Mouse (Mus musculus): ENCODE results near the gene Vkorc1l1. TPM values are rescaled to one million over a fixed set of nuclear protein-coding genes. Genes with fewer than 3 reads are reported as not detected.
"Not testable (repeated sequence)": the region's sequence is repeated elsewhere in the genome, so short reads cannot be mapped to it uniquely, and the experiment has no call there.

Vkorc1l1 gene
- polyA plus RNA-seq, 1 experiment = 8.1 TPM

- Histone ChIP-seq H3K4me3 (ENCODE audit: extremely low read depth, insufficient read depth, insufficient read length) (no peak overlapping the region), H3K27ac (ENCODE audit: insufficient read depth, low read length) (no peak overlapping the region), H3K4me1 (ENCODE audit: control insufficient read depth, insufficient read depth, insufficient read length) (no peaks in the 10 kb centered on the region), H3K27me3 (ENCODE audit: control insufficient read depth, insufficient read depth, low read length) (no peaks in the 10 kb centered on the region), H3K36me3 (ENCODE audit: control insufficient read depth, insufficient read depth, low read length) (no peaks in the 10 kb centered on the region)
- TF ChIP-seq POLR2A (IDR thresholded peaks at IDR 0.05; ENCODE audit: low read depth, low read length) = no peak
- no peak for TF ChIP-seq CTCF (IDR thresholded peaks at IDR 0.05; ENCODE audit: extremely low read depth, insufficient read depth, insufficient read length, insufficient replicate concordance)
- no peak for DNase-seq (ENCODE audit: low read depth in 1 of 2, low spot score in 2 of 2)
- 84% methylated on average over 8 of the region's 8 CpGs for WGBS
Observed at GRCm38 (mm10) chr5:129924820-129925452, 16.8 kb upstream of the Vkorc1l1 start.

GRCm38 (mm10) chr5:129925933-129926332 lies 15.8 kb upstream of the Vkorc1l1 start:
- 83% methylated on average over 5 of the region's 5 CpGs for WGBS
- DNase-seq (ENCODE audit: low read depth in 1 of 2, low spot score in 2 of 2) = no peak
- H3K4me1 ChIP-seq (ENCODE audit: control insufficient read depth, insufficient read depth, insufficient read length) = no peaks in the 10 kb centered on the region
- no peaks in the 10 kb centered on the region for H3K27me3 ChIP-seq (ENCODE audit: control insufficient read depth, insufficient read depth, low read length)
- TF ChIP-seq CTCF (IDR thresholded peaks at IDR 0.05; ENCODE audit: extremely low read depth, insufficient read depth, insufficient read length, insufficient replicate concordance) (no peak), POLR2A (IDR thresholded peaks at IDR 0.05; ENCODE audit: low read depth, low read length) (no peak)
- H3K36me3 ChIP-seq (ENCODE audit: control insufficient read depth, insufficient read depth, low read length) = no peaks in the 10 kb centered on the region
- no peak overlapping the region for H3K4me3 ChIP-seq (ENCODE audit: extremely low read depth, insufficient read depth, insufficient read length)
- H3K27ac ChIP-seq (ENCODE audit: insufficient read depth, low read length) = no peak overlapping the region

- H3K36me3 ChIP-seq (ENCODE audit: control insufficient read depth, insufficient read depth, low read length) = no peaks in the 10 kb centered on the region
- TF ChIP-seq POLR2A (IDR thresholded peaks at IDR 0.05; ENCODE audit: low read depth, low read length) = no peak
- no peak for TF ChIP-seq CTCF (IDR thresholded peaks at IDR 0.05; ENCODE audit: extremely low read depth, insufficient read depth, insufficient read length, insufficient replicate concordance)
- DNase-seq (ENCODE audit: low read depth in 1 of 2, low spot score in 2 of 2) = no peak
- H3K27me3 ChIP-seq (ENCODE audit: control insufficient read depth, insufficient read depth, low read length) = no peaks in the 10 kb centered on the region
- H3K4me3 ChIP-seq (ENCODE audit: extremely low read depth, insufficient read depth, insufficient read length) = no peak overlapping the region
- 69% methylated on average over 9 of the region's 9 CpGs for WGBS
- no peaks in the 10 kb centered on the region for H3K4me1 ChIP-seq (ENCODE audit: control insufficient read depth, insufficient read depth, insufficient read length)
- no peak overlapping the region for H3K27ac ChIP-seq (ENCODE audit: insufficient read depth, low read length)
Observed at GRCm38 (mm10) chr5:129929924-129930855, 11.6 kb upstream of the Vkorc1l1 start.

- Histone ChIP-seq H3K4me3 (ENCODE audit: extremely low read depth, insufficient read depth, insufficient read length) (no peak overlapping the region), H3K27ac (ENCODE audit: insufficient read depth, low read length) (no peak overlapping the region), H3K27me3 (ENCODE audit: control insufficient read depth, insufficient read depth, low read length) (no peaks in the 10 kb centered on the region), H3K36me3 (ENCODE audit: control insufficient read depth, insufficient read depth, low read length) (no peaks in the 10 kb centered on the region), H3K4me1 (ENCODE audit: control insufficient read depth, insufficient read depth, insufficient read length) (no peaks in the 10 kb centered on the region; the same call in 1 of the 2 replicates)
- 85% methylated on average over 4 of the region's 4 CpGs for WGBS
- TF ChIP-seq CTCF (IDR thresholded peaks at IDR 0.05; ENCODE audit: extremely low read depth, insufficient read depth, insufficient read length, insufficient replicate concordance) (no peak), POLR2A (IDR thresholded peaks at IDR 0.05; ENCODE audit: low read depth, low read length) (no peak)
- no peak for DNase-seq (ENCODE audit: low read depth in 1 of 2, low spot score in 2 of 2)
Observed at GRCm38 (mm10) chr5:129936941-129937340, 4.8 kb upstream of the Vkorc1l1 start.

DNA sequence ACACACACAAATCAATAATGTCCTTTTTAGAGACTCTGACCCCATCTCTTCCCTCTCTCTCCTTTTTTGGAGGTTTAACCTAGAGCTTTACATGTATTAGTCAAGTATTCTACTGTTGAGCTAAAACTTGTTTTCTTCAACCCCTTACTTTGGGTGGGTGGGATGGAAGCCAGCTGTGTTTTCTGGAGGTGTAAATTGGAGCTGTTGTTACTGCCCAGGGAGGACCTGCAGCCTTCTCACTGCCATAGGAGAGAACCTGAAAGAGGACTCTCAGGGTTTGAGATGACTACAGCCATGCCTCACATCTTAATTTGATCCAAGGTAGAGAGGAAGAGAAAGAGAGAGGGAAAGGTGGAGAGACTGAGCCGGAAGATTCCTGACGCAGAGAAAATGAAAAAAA lies 1.5 kb upstream of the Vkorc1l1 start:
- Histone ChIP-seq H3K4me1 (ENCODE audit: control insufficient read depth, insufficient read depth, insufficient read length) (no peaks in the 10 kb centered on the region; the same call in 1 of the 2 replicates), H3K4me3 (ENCODE audit: extremely low read depth, insufficient read depth, insufficient read length) (no peak overlapping the region), H3K36me3 (ENCODE audit: control insufficient read depth, insufficient read depth, low read length) (no peaks in the 10 kb centered on the region), H3K27ac (ENCODE audit: insufficient read depth, low read length) (no peak overlapping the region), H3K27me3 (ENCODE audit: control insufficient read depth, insufficient read depth, low read length) (no peaks in the 10 kb centered on the region)
- WGBS = 69% methylated on average over 2 of the region's 2 CpGs
- no peak for DNase-seq (ENCODE audit: low read depth in 1 of 2, low spot score in 2 of 2)
- TF ChIP-seq CTCF (IDR thresholded peaks at IDR 0.05; ENCODE audit: extremely low read depth, insufficient read depth, insufficient read length, insufficient replicate concordance) = no peak
- no peak for TF ChIP-seq POLR2A (IDR thresholded peaks at IDR 0.05; ENCODE audit: low read depth, low read length)

GRCm38 (mm10) chr5:129940736-129941494 lies 855 bp upstream of the Vkorc1l1 start:
- peak overlapping the region; percentile 58 for H3K4me3 ChIP-seq (ENCODE audit: extremely low read depth, insufficient read depth, insufficient read length)
- no peak for TF ChIP-seq POLR2A (IDR thresholded peaks at IDR 0.05; ENCODE audit: low read depth, low read length)
- no peak for TF ChIP-seq CTCF (IDR thresholded peaks at IDR 0.05; ENCODE audit: extremely low read depth, insufficient read depth, insufficient read length, insufficient replicate concordance)
- 0 out of 2 replicates have a peak overlapping the region, but pooled peaks have one; percentile 3 for H3K27ac ChIP-seq (ENCODE audit: insufficient read depth, low read length)
- no peak for DNase-seq (ENCODE audit: low read depth in 1 of 2, low spot score in 2 of 2)
- no peaks in the 10 kb centered on the region for H3K27me3 ChIP-seq (ENCODE audit: control insufficient read depth, insufficient read depth, low read length)
- under 1% methylated on average over 9 of the region's 9 CpGs for WGBS
- H3K4me1 ChIP-seq (ENCODE audit: control insufficient read depth, insufficient read depth, insufficient read length) = no peaks in the 10 kb centered on the region; the same call in 1 of the 2 replicates
- H3K36me3 ChIP-seq (ENCODE audit: control insufficient read depth, insufficient read depth, low read length) = no peaks in the 10 kb centered on the region

GRCm38 (mm10) chr5:129942073-129942939 lies 536 bp downstream of the Vkorc1l1 start:
- H3K27ac ChIP-seq (ENCODE audit: insufficient read depth, low read length); H3K4me1 ChIP-seq (ENCODE audit: control insufficient read depth, insufficient read depth, insufficient read length); H3K27me3 ChIP-seq (ENCODE audit: control insufficient read depth, insufficient read depth, low read length); H3K36me3 ChIP-seq (ENCODE audit: control insufficient read depth, insufficient read depth, low read length): not testable (repeated sequence)
- peak overlapping the region; percentile 66 for H3K4me3 ChIP-seq (ENCODE audit: extremely low read depth, insufficient read depth, insufficient read length)
- under 1% methylated on average over 45 of the region's 82 CpGs for WGBS
- peak in 1 of 2 experiments; percentile 37 for DNase-seq (ENCODE audit: low read depth in 1 of 2, low spot score in 2 of 2)
